ENCODE assay signal across 8 mouse cellular contexts in the genomic region with DNA sequence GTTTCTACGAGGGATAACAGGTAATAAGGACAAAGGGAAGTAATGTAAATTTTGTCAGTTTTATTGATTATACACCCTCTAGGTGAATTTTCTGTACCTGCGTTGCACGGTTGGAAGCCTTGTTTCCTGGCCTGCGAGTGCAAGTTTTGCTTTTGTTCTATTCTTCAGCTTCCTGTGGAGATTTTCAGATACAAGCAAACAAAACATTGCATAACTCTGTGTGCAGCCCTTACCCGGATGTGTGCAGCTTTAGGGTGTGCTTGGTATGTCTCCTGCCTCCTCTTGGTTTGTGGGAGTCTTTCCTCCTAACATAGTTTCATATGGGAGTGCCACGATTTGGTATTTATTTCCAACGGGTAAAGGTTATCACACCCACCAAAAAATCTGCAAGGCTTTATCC. TPM values are rescaled to one million over a fixed set of nuclear protein-coding genes. Genes with fewer than 3 reads are reported as not detected.
A peak's percentile ranks its signal among the peaks of the same experiment; 100 is the strongest.
DNase-seq lines count a peak whose midpoint lies in the region; ATAC-seq lines count a peak whose summit lies in the region.

No protein-coding gene starts in this region.

- no peaks in the 10 kb centered on the region for H3K9me3 ChIP-seq in forebrain, embryonic 16.5 days (ENCODE audit: control insufficient read depth, low read length)
- H3K9me3 ChIP-seq in megakaryocyte, embryonic 14.5 days, result peaks cover 4% of the 10 kb centered on the region; the same call in 1 of the 2 replicates

- WGBS in forebrain, embryonic 16.5 days, result 23% methylated on average over 7 of the region's 7 CpGs

- H3K9ac ChIP-seq in forebrain, embryonic 16.5 days (replicated peaks; ENCODE audit: low read depth, low read length), result peak overlapping the region; percentile 75

- H3K27me3 ChIP-seq in forebrain, embryonic 16.5 days (replicated peaks; ENCODE audit: control insufficient read depth, insufficient read depth, low read length), result no peaks in the 10 kb centered on the region
- no peaks in the 10 kb centered on the region for H3K27me3 ChIP-seq in megakaryocyte, embryonic 14.5 days (replicated peaks)

- no peak for ATAC-seq in forebrain, embryonic 16.5 days

- peak overlapping the region; percentile 63 for H3K4me3 ChIP-seq in forebrain, embryonic 16.5 days (replicated peaks; ENCODE audit: low read length)
- peak overlapping the region; percentile 99 for H3K4me3 ChIP-seq in megakaryocyte, embryonic 14.5 days (replicated peaks)

- H3K27ac ChIP-seq in forebrain, embryonic 16.5 days (ENCODE audit: low read length), result peak overlapping the region; percentile 93

- peaks cover 9% of the 10 kb centered on the region for H3K4me1 ChIP-seq in forebrain, embryonic 16.5 days (replicated peaks; ENCODE audit: control insufficient read depth, insufficient read depth, low read length)
- H3K4me1 ChIP-seq in megakaryocyte, embryonic 14.5 days, result peaks cover 8% of the 10 kb centered on the region

- H3K4me2 ChIP-seq in forebrain, embryonic 16.5 days (ENCODE audit: low read length), result peak overlapping the region; percentile 66

- DNase-seq in kidney, adult 18-20 months, result peak; percentile 33
- DNase-seq in kidney, adult 8-10 months, result no peak
- DNase-seq in Muller cell, postnatal 12 days (ENCODE audit: inconsistent ontology term), result peak; percentile 35
- DNase-seq in kidney, postnatal 14 days, result peak; percentile 25
- DNase-seq in thymus, postnatal 10 days (ENCODE audit: low spot score in 2 of 2), result peak; percentile 16 to 30
- DNase-seq in spleen, postnatal 10 days (ENCODE audit: low spot score in 2 of 2), result no peak

- no peaks in the 10 kb centered on the region for H3K36me3 ChIP-seq in forebrain, embryonic 16.5 days (ENCODE audit: control insufficient read depth, insufficient read depth)
- no peaks in the 10 kb centered on the region for H3K36me3 ChIP-seq in megakaryocyte, embryonic 14.5 days (replicated peaks; ENCODE audit: low read length)

RNA-seq across cellular contexts. Expression of gene Gsta4, which starts 5.7 kb away (rescaled TPM):
- 11.9 and 14.9 TPM in 2 replicates for polyA plus RNA-seq in forebrain, embryonic 16.5 days (2015; fragmentation: Nextera tagmentation; extraction: Ambion mirVana)
- 0.09 TPM in 1 of 2 replicates, not detected in the other for polyA plus RNA-seq in megakaryocyte, embryonic 14.5 days (2012; ENCODE audit: insufficient read depth, low replicate concordance)

RNA-seq across cellular contexts. Expression of gene Gsta1, which starts 53.6 kb away (rescaled TPM):
- not detected in 2 replicates for polyA plus RNA-seq in forebrain, embryonic 16.5 days (2015; fragmentation: Nextera tagmentation; extraction: Ambion mirVana)
- not detected in 2 replicates for polyA plus RNA-seq in megakaryocyte, embryonic 14.5 days (2012; ENCODE audit: insufficient read depth, low replicate concordance)

Comparison
In these comparisons a context has a peak if more than half of its experiments do, and no peak if none do; other contexts are left out.
1. DNase-seq: peak in kidney, adult 18-20 months (single experiment), Muller cell, postnatal 12 days (single experiment), kidney, postnatal 14 days (single experiment) and thymus, postnatal 10 days (2 of 2); none in kidney, adult 8-10 months (0 of 2) and spleen, postnatal 10 days (0 of 2).
2. RNA of gene Gsta4, which starts 5.7 kb away (polyA plus RNA-seq): 11.9 to 14.9 TPM in forebrain, embryonic 16.5 days; 0.09 TPM in megakaryocyte, embryonic 14.5 days; every median in the first group is over 10 times any median in the second.